Mouse (Mus musculus) splenic B cell, adult 2 months (primary cell): ENCODE measurements at regions not wholly inside any gene's neighbourhood (a gene's known extent, or its start where the extent isn't known, plus 50 kb on each side); places are given as distances from the start of the nearest gene placed in this dataset.
"Not testable (repeated sequence)": the region's sequence is repeated elsewhere in the genome, so short reads cannot be mapped to it uniquely, and the experiment has no call there.

Experiments used
- DNase-seq: peaks from one replicate; pipeline ENCODE4 v3.0.0-alpha.2; 2011; ENCODE audit warnings: low read depth, low spot score
- H3K27me3 ChIP-seq: 2 replicates; pipeline ENCODE4 v1.6.1; 2012; ENCODE audit warnings: mild to moderate bottlenecking, low read length, moderate library complexity, mixed read lengths; ENCODE audit not compliant: control insufficient read depth, poor library complexity, insufficient read depth, severe bottlenecking
- H3K36me3 ChIP-seq: 2 replicates; pipeline ENCODE4 v1.6.1; 2012; ENCODE audit warnings: mild to moderate bottlenecking, low read length, moderate library complexity, mixed read lengths; ENCODE audit not compliant: control insufficient read depth, poor library complexity, insufficient read depth, severe bottlenecking

- no peak for DNase-seq
- Histone ChIP-seq H3K27me3 (no peaks in the 10 kb centered on the region), H3K36me3 (no peaks in the 10 kb centered on the region)
These were observed 88.4 kb upstream of the Klf13 start for GRCm38 (mm10) chr7:64027100-64027499.

- Histone ChIP-seq H3K27me3 (no peaks in the 10 kb centered on the region), H3K36me3 (no peaks in the 10 kb centered on the region)
- peak; percentile 55 for DNase-seq
These were observed 86.4 kb upstream of the Klf13 start for GRCm38 (mm10) chr7:64025155-64025554.

GRCm38 (mm10) chr7:64024253-64024652 is 85.5 kb upstream of the Klf13 start:
- H3K27me3 ChIP-seq = no peaks in the 10 kb centered on the region
- no peaks in the 10 kb centered on the region for H3K36me3 ChIP-seq
- no peak for DNase-seq

- no peaks in the 10 kb centered on the region for H3K36me3 ChIP-seq
- H3K27me3 ChIP-seq = no peaks in the 10 kb centered on the region
- peak; percentile 73 for DNase-seq
These were observed 84.2 kb upstream of the Klf13 start for GRCm38 (mm10) chr7:64022711-64023468.

- no peaks in the 10 kb centered on the region for H3K36me3 ChIP-seq
- DNase-seq = peak; percentile 35
These were observed 82.8 kb upstream of the Klf13 start for GRCm38 (mm10) chr7:64021241-64022108.

GRCm38 (mm10) chr7:64018107-64018506 is 79.4 kb upstream of the Klf13 start:
- no peak for DNase-seq
- Histone ChIP-seq H3K27me3 (no peaks in the 10 kb centered on the region), H3K36me3 (no peaks in the 10 kb centered on the region)

More at GRCm38 (mm10) chr7:64021241-64022108, 82.8 kb upstream of the Klf13 start:
- no peaks in the 10 kb centered on the region for H3K27me3 ChIP-seq

GRCm38 (mm10) chr7:64016874-64017273 is 78.2 kb upstream of the Klf13 start:
- no peaks in the 10 kb centered on the region for H3K27me3 ChIP-seq
- H3K36me3 ChIP-seq = no peaks in the 10 kb centered on the region
- DNase-seq = no peak

GRCm38 (mm10) chr7:64015136-64015535 is 76.4 kb upstream of the Klf13 start:
- not testable (repeated sequence) for H3K36me3 ChIP-seq, H3K27me3 ChIP-seq, DNase-seq

GRCm38 (mm10) chr7:64014227-64014626 is 75.5 kb upstream of the Klf13 start:
- Histone ChIP-seq H3K27me3 (no peaks in the 10 kb centered on the region), H3K36me3 (no peaks in the 10 kb centered on the region)
- no peak for DNase-seq

GRCm38 (mm10) chr7:64013023-64013547 is 74.4 kb upstream of the Klf13 start:
- Histone ChIP-seq H3K36me3 (no peaks in the 10 kb centered on the region), H3K27me3 (no peaks in the 10 kb centered on the region)
- no peak for DNase-seq

- no peak for DNase-seq
- Histone ChIP-seq H3K36me3 (no peaks in the 10 kb centered on the region), H3K27me3 (no peaks in the 10 kb centered on the region)
These were observed 73.5 kb upstream of the Klf13 start for GRCm38 (mm10) chr7:64012268-64012601.

- H3K27me3 ChIP-seq = no peaks in the 10 kb centered on the region
- peak; percentile 83 for DNase-seq
- H3K36me3 ChIP-seq = no peaks in the 10 kb centered on the region
These were observed 73.0 kb upstream of the Klf13 start for GRCm38 (mm10) chr7:64011563-64012267.

- H3K36me3 ChIP-seq = no peaks in the 10 kb centered on the region
- DNase-seq = no peak
- no peaks in the 10 kb centered on the region for H3K27me3 ChIP-seq
These were observed 71.9 kb upstream of the Klf13 start for GRCm38 (mm10) chr7:64010640-64011039.

- no peaks in the 10 kb centered on the region for H3K27me3 ChIP-seq
- DNase-seq = no peak
- no peaks in the 10 kb centered on the region for H3K36me3 ChIP-seq
These were observed 69.1 kb upstream of the Klf13 start for GRCm38 (mm10) chr7:64007766-64008165.

GRCm38 (mm10) chr7:64006935-64007334 is 68.2 kb upstream of the Klf13 start:
- DNase-seq = no peak
- no peaks in the 10 kb centered on the region for H3K27me3 ChIP-seq
- H3K36me3 ChIP-seq = no peaks in the 10 kb centered on the region
